Mouse (Mus musculus) inflammation-experienced regulatory T-cells, adult 6 months (primary cell): ENCODE measurements around the gene Ykt6. TPM values are rescaled to one million over a fixed set of nuclear protein-coding genes. Genes with fewer than 3 reads are reported as not detected.

Experiments used
- ATAC-seq: one replicate; pipeline ENCODE4 v1.8.0; 2017
- polyA plus RNA-seq, 3 experiments: library from polyadenylated mRNA; unstranded; fragments of 100-300 nt; shearing (Covaris generic); gene quantifications; one replicate each; pipeline ENCODE4 v1.2.1; 2017

Ykt6 gene
- polyA plus RNA-seq, 3 experiments from 2014 or later = 26.3 to 31.4 (median 27.1) TPM

- no peak for ATAC-seq
Observed at GRCm38 (mm10) chr11:5949586-5950352, 5.7 kb upstream of the Ykt6 start, which contains the start of gene Gck. TSS of gene Gck (minus strand) at chr11:5950081.

GRCm38 (mm10) chr11:5952501-5952900, 3.0 kb upstream of the Ykt6 start:
- no peak for ATAC-seq

DNA sequence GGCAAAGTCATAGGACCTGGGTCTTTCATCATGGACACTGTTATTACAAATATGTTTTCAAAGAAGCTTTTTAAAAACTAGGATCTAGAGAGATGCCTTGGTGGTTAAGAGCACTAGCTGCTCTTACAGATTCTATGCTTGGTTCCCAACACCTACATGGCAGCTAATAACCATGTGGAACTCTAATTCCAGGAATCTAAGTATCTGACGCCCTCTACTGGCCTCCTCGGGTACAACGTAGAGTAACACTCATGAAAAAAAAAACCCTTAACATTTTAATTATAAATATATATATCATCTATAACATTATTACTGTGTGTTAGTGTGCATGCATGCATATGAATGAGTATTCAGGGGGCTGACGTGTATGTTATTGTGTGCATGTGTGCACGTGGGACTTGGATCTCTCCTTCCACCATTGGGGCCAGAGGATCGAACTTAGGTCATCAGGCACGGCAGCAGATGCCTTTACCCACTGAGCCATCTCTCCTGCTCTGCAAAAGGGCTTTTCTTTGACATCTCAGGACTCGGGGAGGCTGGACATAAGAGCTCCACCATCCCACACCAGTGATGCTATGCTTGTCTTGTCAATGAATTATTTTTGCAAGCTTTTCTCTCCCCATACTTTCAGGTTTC, 2.2 kb upstream of the Ykt6 start:
- ATAC-seq = no peak

DNA sequence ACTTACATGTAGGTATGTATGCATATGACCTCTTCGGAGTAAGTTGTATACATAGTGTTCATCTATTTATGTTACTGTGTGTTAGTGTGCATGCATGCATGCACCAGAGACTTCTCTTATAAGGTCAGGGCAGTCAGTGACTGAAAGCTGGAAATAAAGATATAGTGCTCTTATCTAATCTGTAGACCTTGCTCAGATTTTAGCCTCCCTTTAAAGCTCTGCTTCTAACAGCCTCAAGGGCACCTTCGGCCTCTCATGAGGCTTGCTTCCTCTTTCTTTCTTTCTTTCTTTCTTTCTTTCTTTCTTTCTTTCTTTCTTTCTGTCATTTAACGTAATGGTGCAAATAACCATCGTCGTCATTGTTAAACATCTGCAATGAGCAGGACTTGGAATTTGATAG, 1.1 kb upstream of the Ykt6 start:
- ATAC-seq = no peak

DNA sequence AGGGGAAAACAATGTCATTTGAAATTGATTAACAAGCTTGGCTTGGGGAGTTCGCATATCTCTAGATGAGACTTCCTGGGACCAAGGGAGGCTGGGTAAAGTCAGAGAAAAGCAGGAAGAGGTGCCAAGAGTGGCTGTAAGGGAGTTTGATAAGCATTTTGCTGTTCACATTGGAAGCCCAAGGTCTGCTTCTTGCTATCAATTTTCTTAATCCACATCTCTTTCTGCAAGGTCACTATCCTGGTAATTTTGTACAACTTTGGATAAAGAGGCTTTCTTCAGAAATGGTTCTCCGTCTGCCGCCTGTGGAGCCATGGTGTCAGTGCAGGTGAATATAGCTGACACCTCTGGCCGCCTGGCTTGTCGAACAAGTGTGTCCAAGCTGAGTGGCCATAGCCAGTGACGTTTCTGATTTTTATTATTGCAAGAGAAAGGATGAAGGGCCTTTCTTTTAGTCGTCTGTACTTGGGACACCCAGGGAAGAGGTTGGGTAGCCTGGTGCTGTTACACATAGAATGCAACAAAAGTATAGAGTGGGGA, 458 bp upstream of the Ykt6 start:
- peak; percentile 65 for ATAC-seq

DNA sequence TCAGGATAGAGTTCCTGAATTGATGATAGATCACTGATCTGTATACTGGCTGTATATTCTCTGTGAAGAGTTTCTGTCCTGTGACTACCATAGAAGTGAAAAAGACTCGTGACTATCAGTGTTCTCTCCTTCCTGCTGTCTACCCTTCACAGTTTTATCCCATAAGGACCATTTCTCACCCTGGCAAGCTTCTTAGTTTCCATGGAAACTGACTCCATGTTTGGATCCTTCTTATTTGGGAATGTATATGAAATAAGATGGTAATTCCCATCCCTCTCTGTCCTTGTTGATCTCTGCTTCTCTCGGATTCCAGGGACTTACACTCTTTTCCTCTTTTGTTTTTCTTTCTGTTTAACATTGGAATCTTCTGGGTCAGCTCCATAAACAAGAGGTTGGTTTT, 4.6 kb downstream of the Ykt6 start:
- ATAC-seq = no peak

- no peak for ATAC-seq
Observed at GRCm38 (mm10) chr11:5965865-5966264, 10.4 kb downstream of the Ykt6 start.

DNA sequence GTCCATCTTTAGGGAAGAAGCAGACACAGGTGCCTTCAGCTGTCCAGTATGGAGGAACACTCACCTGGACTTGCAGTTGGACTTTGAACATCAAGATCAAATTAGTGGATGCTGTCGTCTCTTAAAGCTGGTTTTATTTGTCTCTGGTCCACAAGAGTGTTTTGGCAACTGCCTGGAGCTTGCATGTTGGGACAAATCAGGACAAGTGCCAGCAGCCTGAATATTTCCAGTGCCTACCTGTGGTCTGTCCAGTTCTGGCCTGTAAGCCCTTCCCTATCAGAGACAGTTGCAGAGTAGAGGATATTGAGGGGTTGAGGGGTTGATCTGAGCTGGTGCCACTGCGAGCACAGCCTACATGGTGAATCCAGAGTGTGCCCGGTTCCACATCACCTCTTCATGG, 11.3 kb downstream of the Ykt6 start:
- ATAC-seq = no peak

- no peak for ATAC-seq
Observed at GRCm38 (mm10) chr11:5968223-5968622, 12.7 kb downstream of the Ykt6 start.

DNA sequence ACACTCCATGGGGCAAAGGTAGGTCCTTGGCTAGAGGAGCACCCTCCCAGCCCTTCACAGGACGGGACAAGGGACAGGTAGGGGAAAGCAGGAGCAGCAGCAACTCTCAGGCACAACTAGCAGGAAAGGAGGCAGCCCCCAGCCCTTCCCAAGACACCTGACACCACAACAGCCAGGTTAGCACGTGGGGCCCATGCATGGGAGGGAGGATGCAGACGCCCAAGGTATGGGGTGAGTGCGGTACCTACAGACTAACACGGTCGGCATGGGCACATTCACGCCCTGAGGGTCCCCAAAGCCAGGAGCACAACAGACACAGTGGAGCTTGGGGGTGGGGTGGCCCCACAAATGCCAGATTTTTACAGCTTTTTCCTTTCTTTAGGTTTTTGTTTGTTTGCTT, 15.7 kb downstream of the Ykt6 start:
- ATAC-seq = no peak

DNA sequence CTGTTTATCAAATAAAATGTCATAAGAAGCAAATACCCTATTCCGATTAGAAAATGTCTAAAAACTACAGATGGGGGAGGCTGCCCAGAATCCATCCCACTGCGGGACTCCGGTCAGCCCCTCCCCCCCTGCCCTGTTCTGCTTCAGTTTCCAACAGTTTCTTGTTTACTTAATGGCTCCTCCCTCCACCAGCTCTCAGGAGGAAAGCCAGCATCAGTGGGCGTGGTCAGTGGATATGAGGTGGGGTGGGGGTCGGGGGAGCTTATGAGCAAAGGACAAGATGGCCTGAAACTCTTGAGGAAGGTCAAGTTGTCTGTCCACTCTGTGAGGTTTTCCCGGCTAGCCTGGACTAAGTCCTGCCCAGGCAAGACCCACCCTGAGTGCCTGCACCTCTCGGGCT, 17.7 kb downstream of the Ykt6 start:
- ATAC-seq = no peak

- no peak for ATAC-seq
Observed at GRCm38 (mm10) chr11:5974053-5974452, 18.6 kb downstream of the Ykt6 start.

GRCm38 (mm10) chr11:5975068-5975467, 19.6 kb downstream of the Ykt6 start:
- no peak for ATAC-seq

- ATAC-seq = no peak
Observed at GRCm38 (mm10) chr11:5976106-5976505, 20.6 kb downstream of the Ykt6 start.

DNA sequence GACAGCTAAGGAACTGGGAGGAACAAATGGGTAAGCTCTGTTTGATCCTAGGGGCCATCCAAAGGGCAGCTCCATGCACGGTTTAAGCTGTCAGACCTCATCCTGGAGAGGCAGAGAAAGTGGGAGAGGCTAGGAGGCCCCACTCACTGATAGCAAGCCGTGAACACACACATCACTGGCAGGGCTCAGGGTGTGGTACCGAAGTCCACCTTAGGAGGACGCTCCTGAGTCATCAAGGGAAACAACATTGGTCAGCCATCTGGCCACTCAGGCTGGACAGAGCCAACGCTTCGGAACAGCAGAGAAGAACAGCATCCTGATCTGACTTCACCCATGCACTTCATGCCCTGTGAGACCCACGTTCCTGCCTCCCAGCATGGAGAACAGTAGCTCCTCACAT, 23.6 kb downstream of the Ykt6 start:
- ATAC-seq = no peak

DNA sequence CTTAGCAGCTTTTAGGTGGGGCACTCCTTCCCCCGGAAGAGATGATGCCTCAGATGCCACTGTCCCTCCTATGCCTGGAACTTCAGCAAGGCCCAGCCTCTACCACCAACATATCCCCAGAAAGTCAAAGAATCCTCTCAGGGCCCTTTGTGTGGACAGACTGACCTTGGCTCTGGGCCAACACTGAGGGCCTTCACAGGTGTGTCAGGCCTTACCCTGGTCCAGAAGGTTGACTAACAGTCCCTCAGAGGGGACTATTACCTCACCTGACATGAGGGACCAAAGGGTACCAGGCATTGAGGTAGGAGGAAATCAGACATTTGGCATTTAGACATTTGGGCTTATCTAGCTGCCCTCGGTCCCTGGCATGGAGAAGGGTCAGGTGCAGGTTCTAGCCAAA, 24.6 kb downstream of the Ykt6 start:
- ATAC-seq = no peak

DNA sequence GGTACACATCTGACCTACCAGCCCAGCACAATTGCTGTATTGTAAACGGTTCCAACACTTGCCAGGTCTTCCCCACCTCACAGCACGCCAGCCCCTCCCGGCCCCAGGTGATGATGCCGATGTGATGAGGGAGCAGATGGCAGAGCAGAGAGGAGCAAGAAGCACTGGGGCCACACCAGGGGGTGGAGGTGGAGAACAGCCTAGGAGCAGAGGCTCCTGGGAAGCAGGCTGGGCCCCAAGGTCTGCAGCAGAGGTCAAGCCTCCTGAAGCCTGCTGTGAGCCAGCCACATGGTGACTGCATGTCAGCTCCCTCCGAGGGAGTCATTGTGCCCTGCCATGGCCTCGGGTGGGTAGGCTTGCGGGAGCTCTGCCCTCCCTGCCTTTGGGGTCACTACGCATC, 25.1 kb downstream of the Ykt6 start:
- no peak for ATAC-seq

DNA sequence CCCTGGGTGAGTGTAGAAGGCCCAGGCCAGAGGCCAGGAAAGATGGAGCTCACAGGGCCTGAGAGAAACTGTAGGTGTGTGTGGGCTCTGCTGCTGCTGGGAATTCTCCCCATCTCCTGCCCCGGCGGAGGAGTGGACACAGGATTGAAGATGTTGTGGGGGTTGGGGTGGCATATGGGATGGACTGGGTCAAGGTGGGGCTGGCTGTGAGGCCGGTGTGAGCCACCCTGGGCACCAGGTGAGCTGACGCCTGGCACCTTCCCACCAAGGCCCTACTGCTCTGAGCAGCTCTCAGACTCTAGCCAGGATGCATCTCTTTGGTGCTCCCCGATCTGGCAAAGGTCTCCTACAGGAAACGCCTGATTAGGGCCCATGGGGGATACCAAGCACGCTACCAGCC, 25.8 kb downstream of the Ykt6 start:
- ATAC-seq = no peak

DNA sequence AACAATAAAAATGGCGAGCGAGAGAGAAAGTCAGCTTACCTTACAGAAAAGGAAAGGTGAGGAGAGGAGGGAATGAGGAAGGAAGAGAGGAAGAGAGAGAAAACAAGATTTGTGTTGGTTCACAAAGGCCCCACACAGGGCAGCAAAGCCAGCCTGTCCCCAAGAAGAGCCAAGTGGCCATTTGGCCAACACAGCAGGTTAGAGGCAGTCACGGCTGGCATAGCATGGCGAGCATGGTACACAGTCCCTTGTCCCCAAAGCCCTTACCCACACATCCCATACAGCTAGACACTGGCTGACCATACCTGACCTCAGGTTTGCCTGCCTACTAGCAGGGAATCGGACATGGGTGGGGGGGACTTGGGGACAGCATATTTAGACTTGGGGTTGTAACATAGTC, 28.1 kb downstream of the Ykt6 start:
- no peak for ATAC-seq

DNA sequence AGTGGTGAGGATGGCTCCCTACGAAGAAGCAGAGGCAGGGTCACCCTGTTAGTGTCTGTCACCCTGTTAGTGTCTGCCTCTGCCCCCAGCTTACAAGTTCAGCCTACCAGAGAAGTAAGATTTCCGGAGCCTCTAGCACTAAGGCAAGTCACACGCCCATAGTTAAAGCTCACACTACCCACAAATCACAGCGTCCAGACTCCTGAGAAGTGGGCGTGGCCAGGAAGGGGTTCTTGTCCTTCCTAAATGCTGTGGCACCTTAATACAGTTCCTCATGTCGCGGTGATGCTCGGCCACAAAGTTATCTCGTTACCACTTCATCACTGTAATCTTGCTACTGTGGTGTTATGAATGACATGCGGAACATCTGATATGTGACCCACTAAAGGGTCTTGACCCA, 32.6 kb downstream of the Ykt6 start:
- no peak for ATAC-seq

DNA sequence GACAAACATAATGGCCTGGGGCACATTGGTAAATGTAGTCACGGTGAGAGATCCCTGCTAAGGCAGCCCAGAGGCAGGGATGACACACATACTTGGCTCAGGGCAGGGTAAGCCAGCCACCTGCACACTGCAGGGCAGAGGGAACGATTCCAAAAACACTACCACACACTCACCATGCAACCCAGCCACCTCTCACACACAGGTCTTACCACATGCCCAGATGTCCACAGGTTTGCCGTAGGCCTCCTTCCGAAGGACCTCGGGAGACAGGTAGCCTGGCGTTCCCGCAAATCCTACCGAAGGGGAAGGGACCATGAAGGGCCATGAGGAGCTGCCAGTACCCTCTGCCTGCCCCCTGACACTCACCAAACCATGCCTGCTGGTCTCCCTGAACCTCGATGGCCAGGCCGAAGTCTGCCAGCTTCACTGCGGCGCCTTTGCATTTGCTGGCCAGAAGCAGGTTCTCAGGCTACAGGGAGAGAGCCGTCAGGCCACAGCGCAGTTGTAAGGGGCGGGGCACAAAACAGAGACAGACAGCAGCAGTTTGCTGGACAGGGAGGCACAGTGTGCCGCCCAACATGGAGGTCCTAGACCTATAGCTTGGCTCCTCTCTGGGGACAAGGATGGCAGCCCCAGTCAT, 34.6 kb downstream of the Ykt6 start:
- ATAC-seq = no peak

- peak; percentile 52 for ATAC-seq
Observed at GRCm38 (mm10) chr11:5990910-5991309, 35.4 kb downstream of the Ykt6 start.

DNA sequence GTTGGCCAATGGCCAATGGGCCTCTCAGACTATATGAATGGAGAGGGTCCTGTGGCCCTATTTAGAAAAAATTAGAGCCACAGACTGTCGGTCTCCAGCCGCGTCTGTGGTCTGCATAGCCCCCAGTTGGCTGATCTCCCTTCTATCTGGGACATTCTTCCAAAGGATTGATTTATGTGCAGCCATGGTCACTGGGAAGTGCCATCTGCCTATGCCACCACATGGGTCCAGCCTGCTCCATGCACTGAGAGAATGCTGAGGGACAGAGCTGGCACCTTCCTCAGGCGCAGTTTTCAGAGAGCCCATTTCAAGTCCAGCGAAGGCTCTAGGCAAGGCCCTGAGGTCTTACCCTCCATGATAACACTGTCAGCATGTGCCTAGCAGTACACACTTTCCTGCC, 38.7 kb downstream of the Ykt6 start:
- ATAC-seq = no peak

DNA sequence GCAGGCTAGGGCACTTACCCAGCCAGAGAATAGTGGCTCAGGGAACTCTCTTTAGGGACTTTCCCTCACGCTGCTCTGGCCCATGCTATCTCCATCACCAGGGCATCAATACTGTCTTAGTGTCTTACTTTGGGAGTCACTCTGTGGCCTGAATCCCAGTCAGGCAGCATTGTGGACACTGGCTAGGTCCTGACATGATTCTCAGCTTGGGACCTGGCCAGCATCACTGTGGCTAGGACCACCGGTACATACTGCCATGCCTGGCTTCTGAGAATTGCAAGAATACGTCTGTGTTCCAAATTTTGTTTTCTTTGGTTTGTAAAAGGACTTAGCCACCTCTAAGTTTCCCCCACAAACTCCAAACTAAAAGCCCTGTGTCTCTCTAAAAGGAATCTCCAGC, 39.4 kb downstream of the Ykt6 start:
- ATAC-seq = no peak
